Mouse (Mus musculus) thymus, postnatal 10 days (tissue): ENCODE results near the gene Iqch.
"Not testable (repeated sequence)": the region's sequence is repeated elsewhere in the genome, so short reads cannot be mapped to it uniquely, and the experiment has no call there.

Experiments used
- DNase-seq, 2 experiments: peaks; one replicate each; pipeline ENCODE4 v3.0.0; 2021; ENCODE audit warnings: low spot score in 2 of 2

The Iqch gene

GRCm38 (mm10) chr9:63568314-63568713, 34.0 kb downstream of the Iqch start:
- DNase-seq = no peak

GRCm38 (mm10) chr9:63563436-63563835, 38.9 kb downstream of the Iqch start:
- no peak for DNase-seq

- DNase-seq = no peak
Observed at GRCm38 (mm10) chr9:63561931-63562330, 40.4 kb downstream of the Iqch start.

GRCm38 (mm10) chr9:63556933-63557332, 45.4 kb downstream of the Iqch start:
- DNase-seq = no peak

- DNase-seq = no peak
Observed at GRCm38 (mm10) chr9:63556316-63556715, 46.0 kb downstream of the Iqch start.

GRCm38 (mm10) chr9:63555460-63555990, 46.8 kb downstream of the Iqch start:
- peak in 1 of 2 experiments; percentile 13 for DNase-seq

GRCm38 (mm10) chr9:63553628-63554027, 48.7 kb downstream of the Iqch start:
- no peak for DNase-seq

- not testable (repeated sequence) for DNase-seq
Observed at GRCm38 (mm10) chr9:63550701-63551100, 51.6 kb downstream of the Iqch start.

- no peak for DNase-seq
Observed at GRCm38 (mm10) chr9:63548966-63549365, 53.3 kb downstream of the Iqch start.

- no peak for DNase-seq
Observed at GRCm38 (mm10) chr9:63541926-63542325, 60.4 kb downstream of the Iqch start.

GRCm38 (mm10) chr9:63541301-63541700, 61.0 kb downstream of the Iqch start:
- DNase-seq = no peak

GRCm38 (mm10) chr9:63537489-63537888, 64.8 kb downstream of the Iqch start:
- DNase-seq = no peak

- DNase-seq = no peak
Observed at GRCm38 (mm10) chr9:63535042-63535441, 67.3 kb downstream of the Iqch start.

- no peak for DNase-seq
Observed at GRCm38 (mm10) chr9:63534371-63534780, 67.9 kb downstream of the Iqch start.

GRCm38 (mm10) chr9:63532966-63533711, 69.2 kb downstream of the Iqch start:
- no peak for DNase-seq

GRCm38 (mm10) chr9:63523937-63524253, 78.4 kb downstream of the Iqch start:
- DNase-seq = no peak

- DNase-seq = no peak
Observed at GRCm38 (mm10) chr9:63523251-63523936, 78.9 kb downstream of the Iqch start.

- peak; percentile 35 to 51 for DNase-seq
Observed at GRCm38 (mm10) chr9:63512851-63513250, 89.4 kb downstream of the Iqch start.

- DNase-seq = no peak
Observed at GRCm38 (mm10) chr9:63511034-63511433, 91.3 kb downstream of the Iqch start.

GRCm38 (mm10) chr9:63507110-63507509, 95.2 kb downstream of the Iqch start:
- peak; percentile 54 to 65 for DNase-seq

GRCm38 (mm10) chr9:63503890-63504289, 98.4 kb downstream of the Iqch start:
- DNase-seq = peak; percentile 57 to 76

GRCm38 (mm10) chr9:63501516-63501915, 100.8 kb downstream of the Iqch start:
- DNase-seq = no peak

GRCm38 (mm10) chr9:63499912-63500311, 102.4 kb downstream of the Iqch start:
- no peak for DNase-seq
